Mouse (Mus musculus): ENCODE data around the gene Rap1gap2. TPM values are rescaled to one million over a fixed set of nuclear protein-coding genes. Genes with fewer than 3 reads are reported as not detected.
A peak's percentile ranks its signal among the peaks of the same experiment; 100 is the strongest.

The Rap1gap2 gene
- total RNA-seq, 2 experiments from 2014 or later: 8.2 to 10.9 TPM

DNA sequence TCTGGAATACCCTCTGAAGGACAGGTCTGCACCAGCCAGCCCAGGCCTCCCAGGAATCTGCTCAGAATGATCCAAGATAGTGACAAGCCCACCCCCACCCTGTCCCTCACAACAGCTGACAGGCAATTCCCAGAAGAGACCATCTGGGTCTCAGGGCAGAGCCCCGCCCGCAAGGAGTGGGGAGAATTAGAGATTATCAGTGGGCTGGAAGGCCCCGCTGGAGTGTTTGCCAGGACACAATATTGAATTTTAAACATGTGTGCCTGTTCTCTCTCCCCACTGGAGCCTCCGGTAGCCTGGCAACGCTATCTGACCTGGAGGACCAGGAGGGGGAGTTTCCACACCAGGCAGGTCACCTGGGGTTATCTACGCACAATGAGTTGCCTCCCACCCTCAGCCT is 142.5 kb downstream of the Rap1gap2 start:
- no peak for DNase-seq (ENCODE audit: low spot score in 2 of 2)

DNA sequence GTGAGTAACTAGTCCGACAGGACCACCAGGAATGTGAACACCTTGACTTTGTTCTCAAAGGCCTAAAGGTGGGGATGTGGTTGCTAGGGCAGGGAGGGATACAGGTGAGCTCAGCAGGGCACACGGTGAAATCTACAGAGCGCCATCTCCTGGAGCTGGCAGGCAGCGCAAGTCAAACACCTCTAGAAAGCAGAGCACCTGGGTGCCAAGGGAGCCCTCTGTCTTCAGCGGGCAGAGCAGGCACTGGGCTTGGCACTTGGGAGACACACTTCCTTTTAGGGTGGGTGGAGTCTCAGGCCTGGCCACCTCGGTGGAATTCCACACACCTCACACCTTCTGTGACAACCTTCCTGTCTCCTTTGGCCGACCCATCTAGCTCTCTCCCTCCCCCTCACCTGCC is 145.0 kb downstream of the Rap1gap2 start:
- peak in 1 of 2 experiments; percentile 10 for DNase-seq (ENCODE audit: low spot score in 2 of 2)

DNA sequence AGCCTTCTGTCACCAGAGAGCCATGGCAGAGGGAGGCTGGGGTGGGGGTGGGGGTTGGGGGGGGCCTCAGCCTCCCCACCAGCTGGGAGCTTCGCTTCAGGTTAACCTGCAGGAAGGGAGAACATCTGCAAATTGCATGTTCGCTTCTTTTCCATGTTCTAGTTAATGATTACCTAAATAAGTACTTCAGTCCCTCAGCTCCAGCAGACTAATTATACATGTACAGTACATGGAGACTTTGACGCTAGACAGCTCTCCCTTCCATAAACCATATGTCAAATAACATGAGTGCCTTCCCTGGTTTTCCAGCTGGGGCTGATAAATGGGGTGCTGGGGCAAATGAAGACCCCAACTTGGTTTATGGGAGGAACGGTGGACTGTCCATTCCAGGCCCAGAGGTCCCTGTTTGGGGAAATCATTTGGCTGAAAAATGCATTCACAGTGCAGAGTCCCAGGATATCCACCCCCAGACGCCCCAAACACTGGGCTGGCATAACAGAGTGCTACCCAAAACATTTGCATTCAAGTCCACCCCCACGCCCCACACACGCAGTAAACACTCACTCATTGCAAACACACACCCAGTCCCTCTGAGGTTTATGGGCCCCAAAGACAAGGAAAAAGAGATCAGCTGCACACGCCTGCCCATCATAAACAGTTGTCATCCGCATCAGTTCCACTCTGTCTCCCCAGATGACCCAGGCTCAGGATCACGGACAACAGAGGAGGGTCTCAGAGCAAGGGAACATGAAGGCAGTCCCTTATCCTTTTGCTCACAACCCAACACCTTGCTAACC is 146.3 kb downstream of the Rap1gap2 start:
- no peak for DNase-seq (ENCODE audit: low spot score in 2 of 2)

DNA sequence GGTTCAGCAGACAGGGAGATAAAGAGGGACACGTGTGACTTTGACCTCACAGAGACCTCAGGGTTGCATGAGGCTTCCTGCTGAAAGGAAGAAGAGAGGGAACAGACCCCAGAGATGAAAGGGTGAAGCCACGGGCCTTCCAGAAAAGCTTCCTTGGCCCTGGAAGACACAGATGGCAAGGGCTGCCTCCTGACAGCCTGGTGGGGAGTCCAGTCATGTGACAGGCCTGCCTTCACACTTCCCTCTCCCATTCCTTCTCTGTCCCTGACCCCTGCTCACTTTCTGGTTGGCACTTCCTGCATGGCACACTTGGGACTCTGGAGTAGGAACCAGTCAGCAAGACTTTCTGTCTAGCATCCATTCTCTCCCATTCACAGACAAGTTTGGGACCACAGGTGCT is 148.1 kb downstream of the Rap1gap2 start:
- no peak for DNase-seq (ENCODE audit: low spot score in 2 of 2)

DNA sequence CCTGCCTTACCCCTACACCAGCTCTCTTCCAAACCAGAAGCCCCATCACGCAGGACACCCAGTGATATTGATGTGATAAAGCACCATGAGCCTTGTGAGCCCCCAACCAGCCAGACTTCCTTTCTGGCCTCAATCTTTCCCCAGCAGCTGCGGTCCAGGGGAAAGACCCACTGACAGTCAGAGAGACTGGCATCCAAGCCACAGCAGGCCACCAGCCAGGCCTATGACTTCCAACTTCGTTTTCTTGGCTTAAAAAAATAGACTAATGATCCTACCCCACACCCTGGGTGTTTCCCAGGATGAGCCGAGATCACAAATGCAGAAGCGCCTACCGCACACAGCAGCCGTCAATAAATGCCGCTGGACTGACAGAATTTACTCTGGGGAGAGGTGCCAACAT is 151.1 kb downstream of the Rap1gap2 start:
- DNase-seq (ENCODE audit: low spot score in 2 of 2): no peak

DNA sequence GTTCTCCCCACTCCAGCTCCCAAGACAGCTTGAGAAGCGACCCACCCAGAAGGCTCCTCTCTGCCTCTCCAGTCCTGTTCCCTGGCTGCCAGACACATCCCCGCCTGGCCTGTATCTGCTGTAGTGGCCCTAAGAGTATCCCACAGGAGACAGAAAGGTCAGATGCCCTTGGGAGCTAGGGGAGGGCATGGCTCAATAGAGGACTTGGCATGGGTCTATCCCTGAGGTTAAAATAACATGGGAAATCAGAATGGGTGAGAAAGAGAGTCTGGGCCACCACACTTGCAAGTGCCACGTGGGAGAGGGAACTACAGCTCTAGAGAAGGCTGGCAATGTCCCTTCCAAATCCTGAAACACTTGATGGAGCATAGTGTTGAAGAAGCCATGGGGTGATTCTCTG is 152.3 kb downstream of the Rap1gap2 start:
- DNase-seq (ENCODE audit: low spot score in 2 of 2): no peak

DNA sequence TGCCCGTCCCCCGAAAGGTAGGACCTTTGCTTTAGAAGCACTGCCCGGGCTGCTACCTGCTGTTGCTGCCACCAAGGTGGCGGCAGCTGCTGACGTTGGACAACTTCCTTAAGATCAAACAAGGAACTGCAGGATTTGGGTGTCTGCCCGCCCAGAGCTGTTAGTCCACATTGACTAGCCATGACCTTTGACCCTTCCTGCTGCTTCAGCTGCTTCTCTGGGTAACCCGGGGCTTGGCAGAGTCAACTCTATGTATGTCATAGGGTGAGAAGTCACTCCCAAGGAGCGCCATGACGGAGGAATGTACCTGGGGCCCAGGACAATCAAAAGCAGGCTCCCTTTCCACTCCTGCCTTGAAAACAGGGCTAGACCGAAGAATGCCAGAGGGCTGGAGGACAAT is 153.5 kb downstream of the Rap1gap2 start:
- DNase-seq (ENCODE audit: low spot score in 2 of 2): no peak

DNA sequence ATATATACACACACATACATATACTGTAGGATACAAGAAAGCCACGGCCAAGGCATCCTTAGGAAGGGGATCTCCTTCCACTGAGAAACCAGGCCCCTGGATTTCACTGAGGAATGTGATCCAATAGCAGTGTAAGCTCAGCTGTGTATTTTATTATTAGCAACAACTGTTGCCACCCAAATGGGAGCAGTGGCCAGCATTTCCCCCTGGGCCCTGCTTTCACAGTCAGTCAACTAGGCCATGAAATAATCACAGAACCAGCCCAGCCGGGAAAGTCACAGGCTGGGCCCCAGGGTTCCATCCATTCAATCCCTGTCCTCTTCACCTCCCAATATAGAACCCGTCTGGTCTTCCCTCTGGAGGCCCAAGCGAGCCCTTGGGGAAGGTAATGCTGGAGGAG is 162.2 kb downstream of the Rap1gap2 start:
- DNase-seq (ENCODE audit: low spot score in 2 of 2): no peak

DNA sequence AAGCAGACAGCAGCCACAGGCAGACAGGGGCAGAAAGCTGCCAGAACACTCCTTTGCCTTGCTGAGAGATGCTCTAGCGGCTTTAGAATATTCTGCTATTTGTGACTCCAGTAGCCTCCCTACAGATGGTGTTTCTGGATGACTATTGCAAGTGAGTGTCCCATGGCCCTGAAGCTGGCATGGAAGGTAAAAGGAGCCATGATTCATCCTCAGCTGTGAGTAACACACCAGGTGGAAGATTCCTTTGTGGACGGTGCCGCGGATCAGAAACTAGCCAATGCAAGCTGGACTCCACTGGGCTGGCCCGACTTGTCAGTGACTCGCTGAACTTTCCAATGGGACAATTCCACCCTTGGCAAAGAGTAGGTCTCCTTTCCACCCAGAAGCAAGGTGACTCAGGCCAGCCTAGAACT is 162.7 kb downstream of the Rap1gap2 start:
- no peak for DNase-seq (ENCODE audit: low spot score in 2 of 2)

DNA sequence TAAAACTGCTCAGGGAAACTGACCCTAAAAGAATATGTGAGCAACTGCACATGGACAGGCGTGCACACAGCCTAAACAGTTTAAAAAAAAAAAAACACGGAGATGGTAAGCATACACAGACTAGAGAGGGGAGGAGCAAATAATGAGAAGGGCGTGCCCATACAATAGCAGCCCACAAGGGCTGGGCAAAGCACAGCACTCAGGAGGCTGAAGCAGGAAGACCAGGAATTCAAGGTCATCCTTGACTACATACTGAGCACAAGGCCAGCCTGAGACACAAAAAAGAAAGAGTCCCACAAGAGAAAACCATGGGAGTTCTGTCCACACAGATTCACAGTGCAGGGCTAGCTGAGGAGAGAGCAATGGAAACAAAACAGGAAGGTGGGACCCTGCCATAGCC is 165.1 kb downstream of the Rap1gap2 start:
- no peak for DNase-seq (ENCODE audit: low spot score in 2 of 2)

DNA sequence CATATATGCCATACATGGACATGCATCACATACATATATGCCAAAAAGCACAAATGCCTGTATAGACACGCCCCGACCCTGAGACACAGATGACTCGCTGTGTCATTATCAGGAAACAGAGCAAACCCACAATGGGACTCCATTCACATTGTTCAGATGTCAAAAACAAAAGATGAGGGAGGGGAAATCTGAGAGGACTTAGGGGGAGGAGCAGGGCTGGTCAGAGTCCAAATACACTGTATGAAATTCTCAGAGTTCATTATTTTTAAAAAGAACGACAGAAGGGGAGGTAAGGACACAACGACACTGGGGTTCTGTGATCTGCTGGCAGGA is 166.8 kb downstream of the Rap1gap2 start:
- no peak for DNase-seq (ENCODE audit: low spot score in 2 of 2)

DNA sequence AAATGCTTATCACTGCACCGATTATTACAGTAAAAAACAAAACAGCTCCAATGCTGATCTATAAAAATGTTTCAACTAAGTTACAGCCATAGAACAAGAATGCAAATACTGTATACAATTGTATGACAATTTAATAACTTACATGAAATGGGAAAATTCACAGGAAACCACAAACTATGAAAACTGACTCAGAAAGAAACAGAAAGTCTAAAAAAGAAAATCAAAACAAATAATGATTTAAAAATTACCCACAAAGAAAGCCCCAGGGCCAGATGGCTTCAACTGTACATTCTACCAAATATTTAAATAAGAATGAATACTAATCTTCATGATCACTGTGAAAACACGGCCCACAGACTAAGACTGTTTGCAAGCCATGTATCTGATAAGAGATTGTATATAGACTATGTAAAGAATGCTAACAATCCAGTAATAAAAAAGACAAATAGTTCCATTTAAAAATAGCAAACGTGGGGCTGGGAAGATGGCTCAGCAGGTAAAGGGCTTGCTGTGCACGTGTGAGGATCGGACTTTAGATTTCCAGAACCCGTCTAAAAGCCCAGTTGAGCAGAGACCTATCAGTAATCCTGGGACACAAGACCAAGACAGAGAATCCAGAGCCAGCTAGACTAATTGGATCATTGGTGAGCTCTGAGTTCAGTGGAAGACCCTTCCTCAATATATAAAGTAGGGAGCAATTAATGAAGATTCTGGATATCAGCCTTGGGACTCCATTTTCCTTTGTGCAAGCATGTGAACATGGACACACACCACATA is 167.4 kb downstream of the Rap1gap2 start:
- DNase-seq (ENCODE audit: low spot score in 2 of 2): no peak

DNA sequence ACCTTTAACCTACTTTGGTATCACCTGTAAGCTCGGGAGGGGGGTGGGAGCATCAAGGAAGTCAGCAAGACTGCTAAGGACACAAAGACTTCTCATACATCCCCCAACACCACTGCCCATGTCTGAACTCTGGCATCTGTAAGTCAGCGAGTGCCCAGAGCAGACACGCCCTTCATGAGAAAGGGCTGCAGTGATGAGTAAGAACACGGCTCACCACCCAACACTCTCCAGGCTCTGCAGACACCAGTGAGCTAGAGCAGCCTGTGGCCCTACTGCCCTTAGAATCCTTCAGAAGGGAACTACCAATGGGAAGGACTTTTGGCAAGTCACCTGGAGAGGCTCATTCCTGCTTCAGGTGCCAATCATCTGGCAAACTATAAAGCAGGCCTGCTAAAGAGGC is 168.3 kb downstream of the Rap1gap2 start:
- DNase-seq (ENCODE audit: low spot score in 2 of 2): no peak

DNA sequence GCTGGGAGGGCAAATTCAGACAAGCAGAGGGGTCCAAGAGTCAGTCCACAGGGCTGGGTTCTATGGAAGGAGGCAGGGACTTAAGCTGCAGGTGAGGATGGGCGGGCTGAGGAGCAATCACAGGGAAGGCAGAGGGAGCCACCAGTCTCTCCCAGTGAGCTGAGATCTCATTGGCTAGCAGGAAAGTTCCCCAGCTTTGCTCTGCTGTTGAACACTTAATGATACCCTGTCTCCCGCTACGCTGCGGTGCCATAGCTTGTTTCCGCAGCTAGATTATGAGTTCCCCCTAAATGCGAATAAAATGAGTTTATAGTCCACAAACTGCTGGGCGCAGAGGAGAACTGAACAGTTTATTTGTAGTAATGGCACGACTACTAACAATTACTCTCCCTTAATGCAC is 170.6 kb downstream of the Rap1gap2 start:
- no peak for DNase-seq (ENCODE audit: low spot score in 2 of 2)

DNA sequence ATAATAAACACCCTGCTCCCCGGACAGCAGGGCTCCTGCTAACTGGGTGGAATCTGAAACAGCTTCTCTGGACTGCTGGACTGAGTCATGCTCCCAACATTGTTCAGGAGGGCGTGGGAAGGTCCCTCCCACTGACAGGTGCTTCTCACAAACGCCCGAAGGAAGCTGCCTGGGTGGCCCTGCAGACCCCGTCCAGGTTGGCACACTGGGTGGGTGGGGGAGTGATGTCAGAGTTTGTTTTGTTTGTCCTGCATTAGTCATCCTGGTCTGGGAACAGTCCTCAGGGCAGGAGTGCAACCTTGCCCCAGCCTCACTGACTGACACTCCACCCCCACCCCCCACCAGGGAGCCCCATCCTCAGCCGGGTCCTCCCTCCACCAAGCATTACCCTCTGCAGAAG is 171.5 kb downstream of the Rap1gap2 start:
- DNase-seq (ENCODE audit: low spot score in 2 of 2): no peak

DNA sequence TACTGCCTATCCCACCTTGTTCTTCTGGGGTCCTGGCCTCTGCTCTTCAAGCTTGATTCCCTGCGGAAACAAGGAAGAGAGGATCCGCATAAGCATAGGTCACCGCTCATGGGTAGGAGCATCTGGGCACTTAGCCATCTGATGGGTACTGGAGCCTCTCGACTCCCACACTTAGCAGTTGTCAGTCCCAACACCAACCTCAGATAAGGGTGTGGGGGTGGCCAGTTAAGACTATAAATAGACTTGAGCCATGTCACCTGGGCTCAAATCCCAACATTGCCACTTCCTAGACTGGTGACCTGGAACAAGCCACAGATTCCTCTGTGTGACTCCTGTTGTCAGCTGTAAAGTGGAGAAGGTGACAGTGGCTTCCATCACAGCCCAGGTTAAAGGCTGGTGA is 172.5 kb downstream of the Rap1gap2 start:
- no peak for DNase-seq (ENCODE audit: low spot score in 2 of 2)

DNA sequence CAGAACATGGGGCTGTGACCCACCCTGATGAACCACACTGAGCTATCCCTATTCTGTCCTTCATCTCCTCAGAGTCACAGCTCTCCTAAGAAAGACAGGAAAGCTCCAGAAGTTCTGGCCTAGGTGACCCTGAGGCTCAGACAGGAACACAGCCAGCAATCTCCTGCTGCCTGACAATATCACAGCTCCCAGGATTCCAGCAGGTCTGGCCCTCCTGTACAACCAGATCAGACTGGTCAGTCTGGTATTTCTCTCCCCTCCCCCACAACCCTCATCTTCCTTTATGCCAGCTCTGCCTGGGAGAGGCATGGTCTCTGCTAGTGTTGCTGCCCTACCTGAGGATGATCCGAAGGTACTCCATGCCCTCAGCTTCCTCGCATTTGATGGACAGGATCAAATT is 175.3 kb downstream of the Rap1gap2 start:
- DNase-seq (ENCODE audit: low spot score in 2 of 2): no peak

DNA sequence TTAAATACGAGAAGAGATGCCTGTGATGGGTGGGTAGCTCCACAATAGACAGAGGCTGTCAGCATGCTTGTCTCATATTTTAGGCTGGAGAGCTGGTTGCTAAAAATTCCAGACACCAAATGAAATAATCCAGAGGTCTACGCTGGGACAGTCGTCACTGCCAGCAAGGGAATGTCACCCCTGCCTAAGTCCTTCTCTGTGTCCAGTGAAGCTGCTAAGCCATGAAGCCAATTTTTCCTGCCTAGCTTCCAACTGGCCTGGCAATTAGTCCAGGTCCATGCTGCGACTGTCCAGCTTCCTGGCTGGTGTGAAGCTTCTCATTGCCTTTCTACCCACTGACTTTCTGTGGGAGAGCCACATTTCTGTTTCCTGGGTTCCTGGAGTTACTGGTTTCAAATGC is 177.7 kb downstream of the Rap1gap2 start:
- DNase-seq (ENCODE audit: low spot score in 2 of 2): no peak

DNA sequence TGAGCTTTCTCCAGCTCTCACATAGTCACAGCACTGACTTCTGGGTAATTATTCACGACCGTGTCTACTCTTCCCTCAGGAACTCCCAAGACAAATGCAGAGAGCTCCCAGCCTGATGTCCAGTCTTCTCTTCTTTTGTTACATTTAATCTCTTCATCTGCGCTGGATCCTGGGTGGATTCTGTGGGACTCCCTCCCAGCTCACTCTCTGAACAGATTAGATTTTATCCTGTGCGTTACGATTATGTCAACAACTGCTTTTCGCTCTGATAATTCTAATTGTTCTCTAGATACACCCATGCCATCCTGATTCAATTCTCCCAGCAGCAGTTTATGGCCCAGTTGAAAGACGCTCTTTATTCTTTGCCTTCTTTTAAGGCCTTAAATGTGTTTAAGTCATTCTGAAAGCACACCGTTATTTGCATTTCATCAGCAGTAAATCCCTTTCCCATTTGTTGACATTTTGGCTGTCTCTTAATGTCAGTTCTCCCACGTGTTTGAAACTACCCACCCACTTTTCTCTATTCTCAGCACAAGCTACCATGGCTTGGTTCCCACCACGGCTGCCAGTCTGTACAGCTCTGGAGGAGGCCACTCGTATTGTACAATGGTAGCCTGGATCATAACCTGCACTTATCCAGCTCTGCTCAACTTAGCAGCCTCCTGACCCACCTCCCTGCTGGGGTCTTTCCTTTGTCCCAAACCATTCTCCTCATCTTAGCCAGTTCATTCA is 180.8 kb downstream of the Rap1gap2 start:
- DNase-seq (ENCODE audit: low spot score in 2 of 2): no peak

DNA sequence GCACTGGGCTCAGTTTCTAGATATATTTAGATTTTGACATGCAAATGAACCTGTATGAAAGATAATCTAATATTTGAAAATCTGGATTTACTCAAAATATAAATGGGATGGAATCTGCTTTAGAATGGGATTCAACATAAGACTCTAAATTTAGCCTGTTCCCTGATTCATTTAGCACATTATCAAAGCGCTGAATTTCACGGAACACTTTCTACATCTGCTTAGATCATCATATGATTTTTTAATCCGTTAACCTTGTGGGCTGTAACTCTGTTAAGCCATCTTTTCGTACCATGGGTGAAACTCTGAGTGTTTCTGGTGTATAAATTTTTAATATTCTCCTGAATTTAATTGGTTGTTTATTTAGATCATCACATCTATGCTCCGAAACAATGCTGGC is 184.4 kb downstream of the Rap1gap2 start:
- DNase-seq (ENCODE audit: low spot score in 2 of 2): no peak

DNA sequence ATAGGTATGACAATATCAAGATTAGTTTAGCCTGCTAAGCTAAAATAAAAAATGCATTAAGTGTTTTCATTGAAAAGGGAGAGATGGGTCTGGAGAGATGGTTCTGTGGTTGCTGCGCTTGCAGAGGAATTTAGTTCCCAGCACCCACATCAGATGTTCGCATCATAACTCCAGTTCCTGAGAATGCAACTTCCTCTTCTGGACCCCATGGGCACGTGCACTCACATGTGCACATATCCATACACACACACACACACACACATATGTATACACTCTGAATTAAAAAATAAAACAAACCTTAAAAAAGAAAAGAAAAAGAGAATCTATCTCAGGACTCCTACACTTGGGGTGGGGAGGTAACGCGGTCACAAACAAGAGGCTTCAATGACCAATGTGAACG is 188.7 kb downstream of the Rap1gap2 start:
- DNase-seq (ENCODE audit: low spot score in 2 of 2): no peak

DNA sequence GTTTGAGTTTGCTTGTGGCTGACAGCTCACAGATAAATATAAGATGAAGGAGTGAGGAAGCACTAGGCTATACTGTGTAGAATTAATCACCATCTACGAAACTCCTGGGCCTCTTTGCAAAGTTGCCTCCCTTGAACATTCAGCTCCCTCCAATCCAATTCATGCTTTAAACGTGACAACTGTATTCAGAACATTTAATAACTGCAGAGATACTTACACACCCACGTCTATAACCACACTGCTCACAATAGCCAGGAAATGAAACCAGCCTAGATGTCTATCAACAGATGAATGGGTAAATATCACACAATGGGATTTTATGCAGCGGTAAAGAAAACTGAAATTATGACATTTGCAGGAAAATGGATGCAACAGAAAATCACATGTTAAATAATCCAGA is 189.6 kb downstream of the Rap1gap2 start:
- no peak for DNase-seq (ENCODE audit: low spot score in 2 of 2)

All from adrenal gland, adult 18-20 months (tissue).